Mouse (Mus musculus): ENCODE results near the gene B4galt7. TPM values are rescaled to one million over a fixed set of nuclear protein-coding genes. Genes with fewer than 3 reads are reported as not detected.
"Not testable (repeated sequence)": the region's sequence is repeated elsewhere in the genome, so short reads cannot be mapped to it uniquely, and the experiment has no call there.

Gene B4galt7
- 11.6 and 15.4 TPM in 2 replicates for total RNA-seq (2021)
- long read RNA-seq, experiment 1, transcript B4galt7-201 (6 exons, 2,130 nt) = major isoform, 28 of 39 reads
- long read RNA-seq, experiment 1, partial matches to known transcripts = 1 of 39 reads
- long read RNA-seq, experiment 1, other reads (novel, unspliced or antisense) = 10 of 39 reads
- long read RNA-seq, experiment 2, transcript B4galt7-201 (6 exons, 2,130 nt) = major isoform, 15 of 20 reads
- long read RNA-seq, experiment 2, partial matches to known transcripts = 0 of 20 reads
- long read RNA-seq, experiment 2, other reads (novel, unspliced or antisense) = 5 of 20 reads

GRCm38 (mm10) chr13:55599566-55600540 is at the start of gene B4galt7:
Gene B4galt7 (plus strand): TSS chr13:55599896.
- DNase-seq = peak; percentile 94

GRCm38 (mm10) chr13:55555921-55556320 is 43.8 kb upstream of the B4galt7 start:
- no peak for DNase-seq

GRCm38 (mm10) chr13:55557499-55557898 is 42.2 kb upstream of the B4galt7 start:
- DNase-seq = no peak

- no peak for DNase-seq
Measured at GRCm38 (mm10) chr13:55563266-55563879, 36.3 kb upstream of the B4galt7 start.

GRCm38 (mm10) chr13:55567001-55567400 is 32.7 kb upstream of the B4galt7 start:
- DNase-seq = no peak

- DNase-seq = no peak
Measured at GRCm38 (mm10) chr13:55567949-55568348, 31.7 kb upstream of the B4galt7 start.

- not testable (repeated sequence) for DNase-seq
Measured at GRCm38 (mm10) chr13:55568524-55568923, 31.2 kb upstream of the B4galt7 start.

- DNase-seq = peak; percentile 50
Measured at GRCm38 (mm10) chr13:55569726-55570285, 29.9 kb upstream of the B4galt7 start.

GRCm38 (mm10) chr13:55570286-55570973 is 29.3 kb upstream of the B4galt7 start:
- DNase-seq = peak; percentile 64

GRCm38 (mm10) chr13:55571027-55571751 is 28.5 kb upstream of the B4galt7 start, which contains the start of gene Fam193b:
Gene Fam193b (minus strand): TSS chr13:55571120.
- DNase-seq = peak; percentile 97

GRCm38 (mm10) chr13:55571977-55572376 is 27.7 kb upstream of the B4galt7 start:
- no peak for DNase-seq

GRCm38 (mm10) chr13:55573432-55573831 is 26.3 kb upstream of the B4galt7 start, which contains the start of gene Tmed9:
Gene Tmed9 (plus strand): TSS chr13:55573732.
- DNase-seq = no peak

GRCm38 (mm10) chr13:55574321-55574720 is 25.4 kb upstream of the B4galt7 start:
- DNase-seq = no peak

GRCm38 (mm10) chr13:55575932-55576331 is 23.8 kb upstream of the B4galt7 start:
- DNase-seq = no peak

- DNase-seq = not testable (repeated sequence)
Measured at GRCm38 (mm10) chr13:55576872-55577271, 22.8 kb upstream of the B4galt7 start.

GRCm38 (mm10) chr13:55578086-55578485 is 21.6 kb upstream of the B4galt7 start:
- no peak for DNase-seq

- no peak for DNase-seq
Measured at GRCm38 (mm10) chr13:55591961-55592490, 7.7 kb upstream of the B4galt7 start.

- peak; percentile 98 for DNase-seq
Measured at GRCm38 (mm10) chr13:55592512-55593253, 7.0 kb upstream of the B4galt7 start.

GRCm38 (mm10) chr13:55593254-55593747 is 6.4 kb upstream of the B4galt7 start:
- DNase-seq = no peak
